Mouse (Mus musculus) stomach, postnatal 0 days (tissue): ENCODE results near the gene Clec11a. TPM values are rescaled to one million over a fixed set of nuclear protein-coding genes. Genes with fewer than 3 reads are reported as not detected.

Experiments used
- ATAC-seq: fragments of 200-750 bp; cut with Nextera tagmentation; 2 replicates; pipeline ENCODE4 v1.8.0; 2017; ENCODE audit not compliant: low FRiP score, low TSS enrichment
- DNase-seq: peaks from one replicate; pipeline ENCODE4 v3.0.0-alpha.2; 2016; ENCODE audit warnings: low spot score
- H3K27ac ChIP-seq: fragments of 300-500 bp; sonication (generic); replicated peaks from 2 replicates; pipeline ENCODE4 v1.5.1; 2014; ENCODE audit warnings: mild to moderate bottlenecking, control low read depth
- H3K27me3 ChIP-seq: fragments of 300-500 bp; sonication (generic); 2 replicates; pipeline ENCODE4 v1.6.1; 2014; ENCODE audit warnings: low read length; ENCODE audit not compliant: control insufficient read depth, insufficient read depth
- H3K36me3 ChIP-seq: fragments of 300-500 bp; sonication (generic); 2 replicates; pipeline ENCODE4 v1.6.1; 2014; ENCODE audit warnings: low read length, mixed read lengths; ENCODE audit not compliant: control insufficient read depth, insufficient read depth
- H3K4me1 ChIP-seq: fragments of 300-500 bp; sonication (generic); replicated peaks from 2 replicates; pipeline ENCODE4 v1.6.1; 2014; ENCODE audit warnings: antibody characterized with exemption; ENCODE audit not compliant: control insufficient read depth, insufficient read depth
- H3K4me2 ChIP-seq: fragments of 300-500 bp; sonication (generic); replicated peaks from 2 replicates; pipeline ENCODE4 v1.6.1; 2014; ENCODE audit warnings: low read depth, mild to moderate bottlenecking, control low read depth, moderate library complexity
- H3K4me3 ChIP-seq: fragments of 300-500 bp; sonication (generic); 2 replicates; pipeline ENCODE4 v1.5.1; 2014; ENCODE audit warnings: low read depth, low read length, control low read depth
- H3K9ac ChIP-seq: fragments of 300-500 bp; sonication (generic); 2 replicates; pipeline ENCODE4 v1.6.1; 2014; ENCODE audit warnings: mild to moderate bottlenecking, low read length, control low read depth, mixed read lengths
- H3K9me3 ChIP-seq: fragments of 300-500 bp; sonication (generic); 2 replicates; pipeline ENCODE4 v1.6.1; 2016; ENCODE audit warnings: low read length; ENCODE audit not compliant: control insufficient read depth
- CTCF ChIP-seq: IDR thresholded peaks from 2 replicates; pipeline ENCODE4 v1.5.1; 2016; ENCODE audit warnings: antibody characterized with exemption, low read depth, mild to moderate bottlenecking, moderate library complexity
- EP300 ChIP-seq: optimal IDR thresholded peaks from 2 replicates; pipeline ENCODE3; 2016; ENCODE audit warnings: antibody characterized with exemption
- WGBS: fragments of 180-500 bp; shearing (Covaris S2); extraction: QIAGEN DNeasy Blood & Tissue Kit; methylation state at CpG from one replicate; pipeline ENCODE4 v1.1.7; 2014; 5-methylcytosine and 5-hydroxymethylcytosine counted together
- polyA plus RNA-seq: library from polyadenylated mRNA; unstranded; fragments of >200 nt; fragmentation: Nextera tagmentation; extraction: Ambion mirVana; gene quantifications from 2 replicates; pipeline ENCODE4 v1.2.1, GENCODE M21; 2015

The Clec11a gene
- polyA plus RNA-seq, 1 experiment from 2014 or later, result 11.1 TPM

DNA sequence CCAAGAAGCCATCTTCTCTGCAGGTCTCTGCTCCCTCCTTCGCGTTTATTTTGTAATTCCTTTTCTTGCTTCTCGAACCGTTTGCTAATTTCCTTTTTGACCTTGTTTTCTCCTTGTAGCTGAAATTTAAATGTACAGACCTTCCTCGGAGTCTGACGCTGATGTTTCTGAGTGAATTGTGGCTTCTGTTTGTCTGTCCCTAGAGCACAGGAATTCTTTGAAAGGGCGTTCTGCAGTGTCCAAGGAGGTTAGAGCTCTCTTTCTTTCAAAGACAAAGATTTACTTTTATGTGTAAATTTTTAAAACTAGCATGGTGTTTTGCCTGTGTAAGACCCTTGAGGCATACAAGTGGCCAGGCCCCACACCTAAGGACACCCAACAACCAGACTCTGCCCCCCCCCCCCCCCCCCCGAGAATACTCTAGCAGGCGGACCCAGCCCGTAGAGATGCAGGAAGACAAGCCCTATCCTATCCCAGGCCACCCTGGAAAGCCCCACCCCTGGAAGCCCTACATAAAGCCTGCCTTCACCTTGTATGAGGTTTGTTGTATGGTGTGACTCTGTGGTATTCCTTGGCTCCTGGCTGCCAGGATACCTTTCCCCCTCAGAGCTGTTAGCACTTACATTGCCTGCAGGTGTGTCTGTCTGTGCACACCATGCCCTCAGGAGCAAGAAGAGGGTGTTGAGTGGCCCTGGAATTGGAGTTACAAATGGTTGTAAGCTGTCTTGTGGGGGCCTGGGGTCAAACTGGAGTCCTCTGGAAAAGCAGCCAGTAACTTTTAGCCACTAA lies 30.0 kb downstream of the Clec11a start:
- Histone ChIP-seq H3K4me3 (no peak overlapping the region), H3K27ac (no peak overlapping the region), H3K27me3 (0 out of 2 replicates have a peak, but pooled peaks cover 2% of the 10 kb centered on the region), H3K9ac (no peak overlapping the region), H3K9me3 (no peaks in the 10 kb centered on the region), H3K4me2 (no peak overlapping the region), H3K4me1 (no peaks in the 10 kb centered on the region), H3K36me3 (no peaks in the 10 kb centered on the region)
- DNase-seq, result no peak
- WGBS, result 69% methylated on average over 8 of the region's 10 CpGs
- TF ChIP-seq CTCF (no peak), EP300 (no peak)
- ATAC-seq, result no peak

DNA sequence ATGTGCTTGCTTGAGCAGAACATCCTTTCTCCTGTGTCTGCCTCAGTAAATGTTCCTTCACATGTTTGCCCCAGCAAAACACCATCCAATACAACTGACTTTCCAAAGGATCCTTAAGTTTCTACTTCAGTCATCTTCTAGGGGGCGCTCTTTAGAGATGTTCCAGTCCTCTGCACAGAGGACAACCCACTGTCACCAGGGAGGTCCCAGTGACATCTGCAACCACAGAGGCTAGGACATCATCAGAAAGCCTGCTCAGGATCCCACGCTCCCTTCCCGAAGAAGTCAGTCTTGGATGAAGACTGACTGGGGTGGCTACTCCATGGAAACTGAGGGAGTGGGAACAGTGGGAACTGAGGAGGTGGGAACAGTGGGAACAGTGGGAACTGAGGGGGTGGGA lies 31.2 kb downstream of the Clec11a start:
- TF ChIP-seq CTCF (no peak), EP300 (no peak)
- Histone ChIP-seq H3K27ac (no peak overlapping the region), H3K4me3 (no peak overlapping the region), H3K36me3 (no peaks in the 10 kb centered on the region), H3K9me3 (no peaks in the 10 kb centered on the region), H3K4me1 (no peaks in the 10 kb centered on the region), H3K27me3 (0 out of 2 replicates have a peak, but pooled peaks cover 2% of the 10 kb centered on the region), H3K9ac (no peak overlapping the region), H3K4me2 (no peak overlapping the region)
- no peak for ATAC-seq
- WGBS, result 70% methylated on average over 3 of the region's 3 CpGs
- DNase-seq, result no peak

DNA sequence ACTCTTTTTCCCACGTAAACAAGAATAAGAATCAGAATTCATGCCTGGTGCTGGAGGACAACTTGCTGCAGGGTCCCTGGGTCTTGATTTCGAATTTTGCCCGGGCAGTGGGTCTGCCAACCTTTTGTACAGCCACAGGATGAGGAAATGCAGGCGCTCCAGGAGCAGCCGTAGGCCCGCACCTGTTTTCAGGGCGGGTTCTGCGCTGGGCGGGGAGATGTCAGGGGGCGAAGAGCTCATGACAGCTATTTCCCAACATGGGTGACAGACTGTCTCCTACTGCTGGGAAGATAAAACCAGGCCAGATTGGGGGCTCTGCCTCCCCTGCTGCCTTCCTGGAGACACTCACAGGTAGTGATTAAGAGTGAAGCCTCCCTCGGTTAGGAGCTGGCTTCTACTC lies 32.6 kb downstream of the Clec11a start:
- ATAC-seq (no peak), DNase-seq (no peak)
- 35% methylated on average over 11 of the region's 11 CpGs for WGBS
- no peaks in the 10 kb centered on the region for H3K9me3 ChIP-seq
- H3K27me3 ChIP-seq, result 0 out of 2 replicates have a peak, but pooled peaks cover 2% of the 10 kb centered on the region
- H3K27ac ChIP-seq, result no peak overlapping the region
- no peaks in the 10 kb centered on the region for H3K4me1 ChIP-seq
- H3K36me3 ChIP-seq, result no peaks in the 10 kb centered on the region
- H3K4me2 ChIP-seq, result no peak overlapping the region
- no peak overlapping the region for H3K4me3 ChIP-seq
- TF ChIP-seq EP300 (no peak), CTCF (no peak)
- no peak overlapping the region for H3K9ac ChIP-seq

DNA sequence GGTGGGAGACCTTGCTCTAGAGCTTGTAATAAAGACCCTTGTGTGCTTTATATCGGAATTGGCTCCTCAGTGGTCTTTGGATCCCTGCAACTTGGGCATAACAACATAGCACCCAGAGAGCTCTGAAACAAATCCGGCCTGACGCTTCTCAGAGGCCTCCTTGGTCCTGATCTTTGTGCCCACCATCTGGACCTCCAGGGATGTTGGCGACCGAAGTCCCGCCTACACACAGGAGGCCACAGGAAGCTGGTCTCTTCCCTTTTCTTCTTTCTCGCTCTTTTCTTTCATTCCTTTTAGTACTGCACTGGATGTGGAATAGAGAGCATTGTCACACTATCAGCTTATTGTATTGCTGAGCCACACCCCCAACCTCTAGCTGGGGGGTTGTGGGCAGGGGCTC lies 33.3 kb downstream of the Clec11a start:
- Histone ChIP-seq H3K4me1 (no peaks in the 10 kb centered on the region), H3K4me3 (no peak overlapping the region), H3K9me3 (no peaks in the 10 kb centered on the region), H3K36me3 (no peaks in the 10 kb centered on the region), H3K27me3 (0 out of 2 replicates have a peak, but pooled peaks cover 2% of the 10 kb centered on the region), H3K4me2 (no peak overlapping the region), H3K9ac (no peak overlapping the region), H3K27ac (no peak overlapping the region)
- no peak for ATAC-seq
- TF ChIP-seq EP300, result no peak
- TF ChIP-seq CTCF, result no peak
- WGBS, result 72% methylated on average over 7 of the region's 7 CpGs
- DNase-seq, result no peak

DNA sequence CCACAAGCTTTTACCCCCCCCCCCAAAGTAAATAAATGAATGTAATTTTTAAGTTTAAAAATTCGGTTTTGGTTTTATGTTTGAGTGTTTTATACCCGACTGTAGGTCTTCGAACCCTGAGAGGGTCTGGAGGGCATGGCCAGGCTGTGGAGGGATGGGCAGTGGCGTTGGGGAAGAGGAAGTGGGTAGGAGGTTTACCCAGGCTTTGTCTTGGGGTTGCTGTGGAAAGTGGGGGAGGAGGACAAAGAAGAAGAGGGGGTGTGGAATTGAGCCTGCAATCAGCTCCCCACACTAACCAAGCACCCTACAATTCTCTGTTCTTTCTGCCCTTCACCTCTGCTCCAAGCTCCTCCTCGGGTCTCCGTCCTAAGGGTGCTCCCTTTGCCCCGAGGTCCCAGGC lies 34.2 kb downstream of the Clec11a start:
- Histone ChIP-seq H3K4me3 (no peak overlapping the region), H3K27ac (no peak overlapping the region), H3K27me3 (no peaks in the 10 kb centered on the region), H3K9me3 (no peaks in the 10 kb centered on the region), H3K4me1 (no peaks in the 10 kb centered on the region), H3K9ac (no peak overlapping the region), H3K4me2 (no peak overlapping the region), H3K36me3 (no peaks in the 10 kb centered on the region)
- ATAC-seq (no peak), DNase-seq (no peak)
- 79% methylated on average over 7 of the region's 7 CpGs for WGBS
- TF ChIP-seq CTCF (no peak), EP300 (no peak)

DNA sequence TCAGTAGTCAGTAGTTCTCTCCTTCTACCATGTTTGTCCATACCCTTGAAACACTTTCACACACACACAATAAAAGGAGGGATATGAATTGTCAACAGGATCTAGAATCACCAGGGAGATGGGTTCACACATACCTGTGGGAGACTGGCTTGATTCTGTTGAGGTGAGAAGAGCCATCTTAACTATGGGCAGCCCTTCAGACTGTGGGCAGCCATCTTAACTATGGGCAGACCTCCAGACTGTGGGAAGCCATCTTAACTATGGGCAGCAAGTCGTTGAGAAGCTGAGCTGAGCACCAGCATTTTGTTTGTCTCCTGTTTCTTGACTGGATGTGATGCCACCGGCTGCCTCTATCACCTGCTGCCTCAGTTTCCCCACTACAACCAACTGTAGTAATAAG lies 35.4 kb downstream of the Clec11a start:
- no peak overlapping the region for H3K4me3 ChIP-seq
- 67% methylated on average over 2 of the region's 2 CpGs for WGBS
- no peak for ATAC-seq
- no peaks in the 10 kb centered on the region for H3K4me1 ChIP-seq
- no peaks in the 10 kb centered on the region for H3K9me3 ChIP-seq
- no peaks in the 10 kb centered on the region for H3K27me3 ChIP-seq
- DNase-seq, result no peak
- H3K36me3 ChIP-seq, result no peaks in the 10 kb centered on the region
- TF ChIP-seq EP300, result no peak
- no peak overlapping the region for H3K4me2 ChIP-seq
- no peak overlapping the region for H3K27ac ChIP-seq
- no peak overlapping the region for H3K9ac ChIP-seq
